Mouse (Mus musculus): ENCODE data around the gene Abhd14b. TPM values are rescaled to one million over a fixed set of nuclear protein-coding genes. Genes with fewer than 3 reads are reported as not detected.

Gene Abhd14b
- polyA plus RNA-seq (2012; rRNA removed): 12.8 and 20.4 TPM in 2 replicates

DNA sequence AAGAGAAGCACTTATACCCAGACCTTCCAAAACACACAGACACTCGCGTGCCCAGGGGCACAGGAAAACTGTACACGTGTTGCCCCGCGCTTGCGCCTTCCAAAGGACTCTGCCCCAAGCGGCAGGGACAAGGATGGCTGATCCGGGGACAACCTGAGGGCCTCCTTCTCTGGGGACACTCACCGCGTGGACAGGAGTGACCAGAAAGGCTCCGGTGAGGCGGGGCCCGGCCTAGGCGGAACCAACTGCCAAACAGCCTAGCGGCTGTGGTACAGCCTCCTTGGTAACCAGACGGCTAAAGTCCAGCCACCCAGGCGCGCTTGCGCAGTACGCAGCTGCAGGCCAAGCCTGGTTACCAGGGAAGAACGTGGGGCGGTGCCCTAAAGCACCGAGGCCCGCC, at the start of gene Abhd14b, which contains the start of gene Abhd14a:
TSS of gene Abhd14b (plus strand) at position 112 of the 400 bp plus-strand sequence.
TSS of gene Abhd14a (minus strand) at position 331 of the 400 bp plus-strand sequence.
- peak; percentile 93 for DNase-seq (ENCODE audit: low read depth)
- TF ChIP-seq POLR2A (IDR thresholded peaks at IDR 0.05; ENCODE audit: borderline replicate concordance, extremely low read depth, insufficient read depth, insufficient read length, poor library complexity, severe bottlenecking) (no peak), CTCF (IDR thresholded peaks at IDR 0.05; ENCODE audit: borderline replicate concordance, extremely low read depth, insufficient read depth, insufficient read length) (peak; percentile 53)

DNA sequence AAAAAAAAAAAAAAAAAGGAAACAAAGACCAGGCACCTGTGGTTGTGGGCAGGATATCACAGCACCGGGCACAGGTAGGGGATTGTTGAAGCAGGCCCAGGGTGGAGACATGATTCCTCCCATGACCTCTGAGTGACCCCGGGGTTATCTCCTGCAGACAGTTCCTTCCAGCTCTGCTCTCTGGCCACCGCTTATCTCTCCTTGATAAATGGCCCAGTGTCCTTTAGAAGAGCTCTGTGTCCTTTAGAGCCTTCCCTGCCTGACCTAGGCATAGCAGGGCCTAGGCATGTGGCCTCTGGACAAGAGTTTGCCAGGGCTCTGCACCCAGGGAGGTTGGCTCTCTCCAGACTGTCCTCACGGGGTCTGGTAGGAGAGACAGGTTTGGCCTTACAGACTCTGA, 49.5 kb upstream of the Abhd14b start:
- DNase-seq (ENCODE audit: low read depth): no peak
- TF ChIP-seq POLR2A (IDR thresholded peaks at IDR 0.05; ENCODE audit: borderline replicate concordance, extremely low read depth, insufficient read depth, insufficient read length, poor library complexity, severe bottlenecking) (no peak), CTCF (IDR thresholded peaks at IDR 0.05; ENCODE audit: borderline replicate concordance, extremely low read depth, insufficient read depth, insufficient read length) (no peak)

DNA sequence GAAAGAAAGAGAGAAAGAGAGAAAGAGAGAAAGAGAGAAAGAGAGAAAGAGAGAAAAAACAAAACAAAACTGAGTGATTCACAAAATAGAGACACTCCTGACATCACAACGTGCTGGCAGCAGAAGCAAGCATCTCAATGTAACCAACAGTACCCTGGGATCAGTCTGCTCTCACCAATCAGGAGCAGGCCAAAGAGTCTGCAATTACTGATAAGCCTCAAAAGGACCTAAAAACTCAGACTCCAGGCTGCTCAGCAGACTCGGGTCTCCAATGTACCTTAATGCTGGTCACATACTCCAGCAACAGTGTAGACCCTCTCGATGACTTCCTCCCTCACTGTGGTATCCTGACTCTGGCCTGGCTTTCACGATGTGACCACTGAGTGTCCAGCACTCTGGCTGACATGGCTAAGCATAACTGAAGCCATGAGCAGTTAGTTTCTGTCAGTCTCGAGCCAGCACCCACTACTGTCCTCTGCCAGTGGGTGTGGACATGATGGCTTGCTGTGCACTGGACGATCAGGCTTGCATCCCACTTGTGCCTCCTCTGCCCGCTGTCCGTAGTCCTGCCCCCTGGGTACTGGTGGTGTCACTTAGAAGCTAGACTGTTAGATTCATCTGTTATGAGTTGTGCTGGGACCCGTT, 48.5 kb upstream of the Abhd14b start:
- TF ChIP-seq POLR2A (IDR thresholded peaks at IDR 0.05; ENCODE audit: borderline replicate concordance, extremely low read depth, insufficient read depth, insufficient read length, poor library complexity, severe bottlenecking): no peak
- TF ChIP-seq CTCF (IDR thresholded peaks at IDR 0.05; ENCODE audit: borderline replicate concordance, extremely low read depth, insufficient read depth, insufficient read length): no peak
- DNase-seq (ENCODE audit: low read depth): no peak

DNA sequence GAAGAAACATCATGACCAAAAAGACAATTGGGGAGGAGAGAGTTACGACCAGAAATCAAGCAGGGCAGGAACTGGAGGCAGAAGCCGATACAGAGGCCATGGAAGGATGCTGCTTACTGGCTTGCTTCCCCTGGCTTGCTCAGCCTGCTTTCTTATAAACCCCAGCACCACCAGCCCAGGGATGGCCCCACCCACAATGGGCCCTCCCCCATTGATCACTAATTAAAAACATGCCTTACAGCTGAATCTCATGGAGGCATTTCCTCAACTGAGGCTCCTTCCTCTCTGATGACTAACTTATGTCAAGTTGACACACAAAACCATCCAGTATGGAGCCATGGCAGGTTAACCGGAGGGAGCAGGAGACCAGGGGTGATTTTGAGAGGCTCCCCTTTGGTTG, 47.5 kb upstream of the Abhd14b start:
- no peak for TF ChIP-seq CTCF (IDR thresholded peaks at IDR 0.05; ENCODE audit: borderline replicate concordance, extremely low read depth, insufficient read depth, insufficient read length)
- TF ChIP-seq POLR2A (IDR thresholded peaks at IDR 0.05; ENCODE audit: borderline replicate concordance, extremely low read depth, insufficient read depth, insufficient read length, poor library complexity, severe bottlenecking): no peak
- DNase-seq (ENCODE audit: low read depth): no peak

DNA sequence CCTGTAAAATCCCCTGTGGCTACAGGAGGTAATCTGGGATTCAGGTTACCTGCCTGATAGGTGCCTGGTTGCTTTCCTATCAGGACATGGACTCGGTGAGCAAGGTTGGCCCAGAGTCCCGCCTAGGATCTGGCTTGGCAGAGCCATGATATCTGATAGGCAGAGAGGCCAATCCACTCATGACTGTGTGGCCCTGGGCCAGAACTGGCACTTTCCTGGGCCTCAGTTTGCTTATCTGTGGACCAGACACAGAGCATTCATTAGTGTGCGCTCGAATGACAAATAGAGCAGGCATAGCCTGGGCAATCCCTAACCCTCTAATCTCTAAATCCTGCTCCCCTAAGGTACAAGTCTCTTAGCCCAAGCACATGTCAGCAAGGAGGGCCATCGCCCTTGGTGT, 45.1 kb upstream of the Abhd14b start:
- no peak for DNase-seq (ENCODE audit: low read depth)
- no peak for TF ChIP-seq CTCF (IDR thresholded peaks at IDR 0.05; ENCODE audit: borderline replicate concordance, extremely low read depth, insufficient read depth, insufficient read length)
- no peak for TF ChIP-seq POLR2A (IDR thresholded peaks at IDR 0.05; ENCODE audit: borderline replicate concordance, extremely low read depth, insufficient read depth, insufficient read length, poor library complexity, severe bottlenecking)

DNA sequence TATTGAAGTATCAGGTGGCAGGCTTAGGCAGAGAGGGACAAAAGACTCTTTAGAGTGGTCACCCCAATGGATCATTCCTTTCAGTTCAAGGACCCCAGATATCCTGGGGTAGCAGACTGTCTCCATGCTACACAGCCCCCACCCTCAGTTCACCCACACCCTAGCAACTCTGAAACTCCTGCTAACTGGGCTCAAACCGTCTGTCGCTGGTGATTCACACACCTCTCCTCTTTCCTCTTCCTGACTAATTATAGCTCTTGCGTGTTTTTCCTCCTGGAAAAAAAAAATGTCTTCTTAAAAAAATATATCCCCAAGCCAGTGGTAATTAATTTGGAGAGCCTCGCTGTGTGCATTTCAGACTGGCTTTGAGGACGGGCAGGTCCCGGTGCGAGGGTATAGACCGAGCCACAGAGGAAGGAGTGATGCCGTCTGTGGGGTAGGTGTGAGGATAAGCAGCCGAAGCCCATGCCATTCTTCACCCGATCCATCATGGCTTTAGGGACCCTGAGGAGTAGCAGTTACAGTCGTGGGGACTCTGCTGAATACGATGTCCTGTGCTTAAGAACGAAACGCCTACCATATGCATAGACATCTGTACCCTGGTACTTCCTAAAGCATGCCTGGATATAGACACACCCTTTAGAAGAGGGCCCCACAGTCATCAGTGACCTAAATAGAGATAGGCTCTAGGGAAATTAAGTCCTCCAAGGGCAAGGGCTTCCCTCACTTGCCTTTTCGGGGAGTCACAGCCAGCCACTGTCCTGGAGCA, 44.5 kb upstream of the Abhd14b start:
- DNase-seq (ENCODE audit: low read depth): no peak
- no peak for TF ChIP-seq POLR2A (IDR thresholded peaks at IDR 0.05; ENCODE audit: borderline replicate concordance, extremely low read depth, insufficient read depth, insufficient read length, poor library complexity, severe bottlenecking)
- TF ChIP-seq CTCF (IDR thresholded peaks at IDR 0.05; ENCODE audit: borderline replicate concordance, extremely low read depth, insufficient read depth, insufficient read length): no peak

DNA sequence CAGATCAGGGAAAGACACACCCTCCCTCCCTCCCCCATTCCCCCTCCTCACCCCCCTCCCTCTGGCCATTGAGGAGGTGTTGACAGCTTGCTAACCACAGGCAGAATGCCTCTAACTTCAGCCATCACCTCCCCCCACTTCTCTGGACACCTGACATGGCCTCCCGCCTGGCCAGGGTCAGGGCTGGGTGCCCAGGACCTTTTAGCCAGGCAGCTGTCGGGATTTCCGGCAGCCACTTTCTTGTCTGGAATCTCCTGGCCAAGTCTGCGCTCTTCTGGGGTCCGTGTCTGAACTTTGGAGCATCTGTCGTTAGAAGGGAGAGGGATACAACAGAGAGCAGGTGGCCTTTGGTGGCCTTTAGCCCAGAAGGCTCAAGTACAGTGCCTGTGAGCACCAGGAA, 42.0 kb upstream of the Abhd14b start:
- TF ChIP-seq CTCF (IDR thresholded peaks at IDR 0.05; ENCODE audit: borderline replicate concordance, extremely low read depth, insufficient read depth, insufficient read length): no peak
- TF ChIP-seq POLR2A (IDR thresholded peaks at IDR 0.05; ENCODE audit: borderline replicate concordance, extremely low read depth, insufficient read depth, insufficient read length, poor library complexity, severe bottlenecking): no peak
- no peak for DNase-seq (ENCODE audit: low read depth)

DNA sequence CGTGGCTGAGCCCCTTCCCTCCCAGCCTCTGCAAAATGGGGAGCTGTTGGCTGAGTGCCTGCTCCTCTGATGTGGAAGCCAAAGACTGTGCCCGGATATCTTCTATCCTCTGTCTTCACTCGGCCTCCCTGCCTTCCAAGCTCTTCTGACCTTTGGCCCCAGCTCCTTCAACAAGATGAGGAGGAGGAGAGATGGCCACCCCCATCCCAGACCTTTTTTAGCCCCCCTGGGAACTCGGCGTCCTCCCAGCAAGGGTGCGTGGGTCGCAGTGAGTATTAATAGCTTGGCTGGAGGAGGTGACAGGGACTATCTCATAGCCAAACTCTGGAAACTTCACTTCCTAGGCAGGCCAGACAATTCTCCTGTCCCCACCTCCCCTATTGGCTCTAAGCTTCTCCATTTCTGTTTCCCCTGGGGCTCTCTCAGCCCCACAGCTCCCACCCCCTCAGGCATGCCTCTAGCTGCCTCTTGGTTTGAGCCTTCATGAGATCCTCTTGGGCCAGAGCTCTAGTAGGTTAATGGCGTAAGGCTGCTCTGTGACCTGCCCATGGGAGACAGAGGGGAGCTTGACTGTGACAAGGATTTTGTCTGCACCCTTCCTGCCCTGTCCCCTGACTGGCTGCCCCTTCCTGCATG, 40.7 kb upstream of the Abhd14b start:
- no peak for DNase-seq (ENCODE audit: low read depth)
- TF ChIP-seq POLR2A (IDR thresholded peaks at IDR 0.05; ENCODE audit: borderline replicate concordance, extremely low read depth, insufficient read depth, insufficient read length, poor library complexity, severe bottlenecking) (no peak), CTCF (IDR thresholded peaks at IDR 0.05; ENCODE audit: borderline replicate concordance, extremely low read depth, insufficient read depth, insufficient read length) (no peak)

DNA sequence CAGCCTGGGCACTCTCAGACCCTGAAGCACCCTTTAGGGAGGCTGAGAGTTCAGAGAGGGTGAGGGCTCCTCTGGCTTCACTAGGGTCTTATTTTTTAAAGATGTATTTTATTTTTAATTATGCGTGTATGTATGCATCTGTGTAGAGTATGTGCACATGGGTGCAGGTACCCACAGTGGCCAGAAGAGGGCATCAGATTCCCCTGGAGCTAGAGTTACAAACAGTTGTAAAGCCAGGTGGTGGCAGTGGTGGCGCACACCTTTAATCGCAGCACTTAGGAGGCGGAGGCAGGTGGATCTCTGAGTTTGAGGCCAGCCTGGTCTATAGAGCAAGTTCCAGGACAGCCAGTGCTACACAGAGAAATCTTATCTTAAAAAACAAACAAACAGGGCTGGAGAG, 38.2 kb upstream of the Abhd14b start:
- TF ChIP-seq POLR2A (IDR thresholded peaks at IDR 0.05; ENCODE audit: borderline replicate concordance, extremely low read depth, insufficient read depth, insufficient read length, poor library complexity, severe bottlenecking): no peak
- TF ChIP-seq CTCF (IDR thresholded peaks at IDR 0.05; ENCODE audit: borderline replicate concordance, extremely low read depth, insufficient read depth, insufficient read length): peak; percentile 14; the same call in 1 of the 2 replicates
- no peak for DNase-seq (ENCODE audit: low read depth)

DNA sequence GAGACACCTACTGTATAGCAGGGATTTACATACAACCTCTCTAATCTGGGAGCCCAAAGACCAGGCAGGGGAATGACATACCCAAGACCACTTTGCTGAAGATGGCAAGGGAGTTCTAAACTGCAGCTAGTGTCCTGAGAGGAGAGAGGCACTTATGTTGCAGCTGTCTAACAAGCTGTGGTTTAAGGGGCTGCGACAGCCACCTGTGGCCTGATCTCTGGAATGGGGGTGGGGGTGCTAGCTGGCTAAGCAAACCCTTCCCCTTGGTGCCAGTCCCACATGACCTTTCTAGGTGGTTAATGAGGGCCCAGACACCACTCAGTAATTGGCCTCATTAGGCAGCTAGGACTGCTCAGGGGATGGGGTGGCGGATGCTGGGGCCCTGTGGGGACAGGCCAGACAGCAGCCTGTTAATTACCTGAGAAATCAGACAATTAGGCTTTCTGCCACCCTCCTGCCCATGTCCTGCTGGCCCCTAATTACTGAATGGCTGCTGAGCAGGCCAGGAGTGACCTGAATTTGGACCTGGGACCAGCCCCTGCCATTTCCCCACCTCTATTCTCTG, 37.1 kb upstream of the Abhd14b start:
- TF ChIP-seq CTCF (IDR thresholded peaks at IDR 0.05; ENCODE audit: borderline replicate concordance, extremely low read depth, insufficient read depth, insufficient read length): no peak
- TF ChIP-seq POLR2A (IDR thresholded peaks at IDR 0.05; ENCODE audit: borderline replicate concordance, extremely low read depth, insufficient read depth, insufficient read length, poor library complexity, severe bottlenecking): no peak
- peak; percentile 79 for DNase-seq (ENCODE audit: low read depth)

DNA sequence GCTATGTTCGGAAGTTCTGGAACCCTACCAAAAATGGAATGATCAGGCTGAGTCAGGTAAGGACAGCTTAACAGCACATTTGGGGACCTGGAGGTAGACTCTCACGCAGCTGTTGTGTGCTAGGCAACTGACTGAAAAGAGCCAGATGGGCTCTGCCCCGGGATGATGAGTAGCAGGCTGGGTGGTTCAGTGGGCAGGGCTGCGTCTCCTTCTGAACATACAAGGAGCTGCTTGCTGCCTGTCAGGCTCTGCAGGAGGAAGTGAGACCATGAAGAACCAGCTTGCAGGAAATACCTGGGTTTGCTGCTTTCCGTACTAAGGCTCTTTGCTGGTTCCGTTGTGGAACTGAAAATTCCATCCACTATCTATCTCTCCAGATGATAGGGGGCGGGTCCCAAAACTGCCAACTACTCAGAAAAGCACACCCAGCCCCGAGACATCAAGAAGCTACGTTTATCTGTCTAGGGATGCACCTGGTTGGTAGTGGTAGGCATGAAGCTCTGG, 36.1 kb upstream of the Abhd14b start:
- no peak for DNase-seq (ENCODE audit: low read depth)
- no peak for TF ChIP-seq POLR2A (IDR thresholded peaks at IDR 0.05; ENCODE audit: borderline replicate concordance, extremely low read depth, insufficient read depth, insufficient read length, poor library complexity, severe bottlenecking)
- TF ChIP-seq CTCF (IDR thresholded peaks at IDR 0.05; ENCODE audit: borderline replicate concordance, extremely low read depth, insufficient read depth, insufficient read length): no peak

Data from brain, embryonic 14.5 days (tissue).